Mouse (Mus musculus): Measurements from ENCODE around the gene Olfr1191-ps1. TPM values are rescaled to one million over a fixed set of nuclear protein-coding genes. Genes with fewer than 3 reads are reported as not detected.
"Not testable (repeated sequence)": the region's sequence is repeated elsewhere in the genome, so short reads cannot be mapped to it uniquely, and the experiment has no call there.

The Olfr1191-ps1 gene
- not detected in 2 replicates for polyA plus RNA-seq (2015; fragmentation: Nextera tagmentation; extraction: Ambion mirVana)

- not testable (repeated sequence) for H3K4me3 ChIP-seq (ENCODE audit: low read depth, low read length); H3K4me2 ChIP-seq (ENCODE audit: low read depth, low read length); ATAC-seq (ENCODE audit: low read depth); H3K9me3 ChIP-seq (replicated peaks; ENCODE audit: control insufficient read depth, low read length); H3K4me1 ChIP-seq (ENCODE audit: control insufficient read depth, low read depth, low read length); H3K36me3 ChIP-seq (ENCODE audit: control insufficient read depth, insufficient read depth); H3K27ac ChIP-seq (ENCODE audit: low read length); H3K27me3 ChIP-seq (ENCODE audit: control insufficient read depth, insufficient read depth, low read depth, low read length); H3K9ac ChIP-seq (ENCODE audit: low read depth, low read length)
- WGBS (ENCODE audit: insufficient replicate concordance): 61% methylated on average over 1 of the region's 1 CpGs
Observed at GRCm38 (mm10) chr2:88640242-88640641, at the start of gene Olfr1191-ps1. TSS of gene Olfr1191-ps1 (plus strand) at chr2:88640542.

GRCm38 (mm10) chr2:88648209-88648608, 7.9 kb downstream of the Olfr1191-ps1 start, which contains the start of gene Olfr1192-ps1:
TSS of gene Olfr1192-ps1 (plus strand) at chr2:88648509.
- H3K27me3 ChIP-seq (ENCODE audit: control insufficient read depth, insufficient read depth, low read depth, low read length): no peaks in the 10 kb centered on the region
- WGBS (ENCODE audit: insufficient replicate concordance): 27% methylated on average over 1 of the region's 1 CpGs
- no peaks in the 10 kb centered on the region for H3K9me3 ChIP-seq (replicated peaks; ENCODE audit: control insufficient read depth, low read length)
- no peak within 1 kb of the TSS for H3K9ac ChIP-seq (ENCODE audit: low read depth, low read length)
- no peaks in the 10 kb centered on the region for H3K4me1 ChIP-seq (ENCODE audit: control insufficient read depth, low read depth, low read length)
- no peak within 1 kb of the TSS for H3K27ac ChIP-seq (ENCODE audit: low read length)
- no peak within 1 kb of the TSS for H3K4me3 ChIP-seq (ENCODE audit: low read depth, low read length)
- no peak for ATAC-seq (ENCODE audit: low read depth)
- no peaks in the 10 kb centered on the region for H3K36me3 ChIP-seq (ENCODE audit: control insufficient read depth, insufficient read depth)
- H3K4me2 ChIP-seq (ENCODE audit: low read depth, low read length): no peak within 1 kb of the TSS

DNA sequence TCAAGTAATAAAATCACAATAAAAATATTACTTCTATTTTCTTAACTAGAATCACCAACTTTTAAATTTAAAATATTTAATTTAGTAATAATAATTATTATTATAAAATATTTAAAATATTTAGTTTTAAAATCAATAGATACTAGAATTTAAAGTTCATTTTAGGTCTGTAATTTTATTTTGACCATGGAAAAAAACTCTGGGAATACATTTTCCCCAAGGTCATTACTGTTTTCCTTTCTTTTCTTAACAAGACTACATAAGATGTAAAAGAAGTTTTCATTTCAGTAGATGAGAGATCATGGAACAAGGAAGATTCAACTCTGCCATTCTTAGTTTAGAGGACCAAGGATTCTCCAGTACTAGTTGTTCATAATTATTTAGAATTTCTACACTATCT, 35.0 kb downstream of the Olfr1191-ps1 start, which contains the start of gene Olfr1193:
Olfr1193 (plus strand) TSS at position 301 of the 400 bp plus-strand sequence.
- H3K4me3 ChIP-seq (ENCODE audit: low read depth, low read length); H3K9me3 ChIP-seq (replicated peaks; ENCODE audit: control insufficient read depth, low read length); H3K9ac ChIP-seq (ENCODE audit: low read depth, low read length); ATAC-seq (ENCODE audit: low read depth); H3K27ac ChIP-seq (ENCODE audit: low read length); H3K36me3 ChIP-seq (ENCODE audit: control insufficient read depth, insufficient read depth); H3K27me3 ChIP-seq (ENCODE audit: control insufficient read depth, insufficient read depth, low read depth, low read length); H3K4me2 ChIP-seq (ENCODE audit: low read depth, low read length); H3K4me1 ChIP-seq (ENCODE audit: control insufficient read depth, low read depth, low read length): not testable (repeated sequence)

GRCm38 (mm10) chr2:88689087-88689486, 48.7 kb downstream of the Olfr1191-ps1 start, which contains the start of gene Olfr1195:
TSS of gene Olfr1195 (minus strand) at chr2:88689187.
- Histone ChIP-seq H3K27me3 (ENCODE audit: control insufficient read depth, insufficient read depth, low read depth, low read length) (no peaks in the 10 kb centered on the region), H3K9ac (ENCODE audit: low read depth, low read length) (no peak within 1 kb of the TSS), H3K4me1 (ENCODE audit: control insufficient read depth, low read depth, low read length) (no peaks in the 10 kb centered on the region), H3K4me2 (ENCODE audit: low read depth, low read length) (no peak within 1 kb of the TSS), H3K9me3 (replicated peaks; ENCODE audit: control insufficient read depth, low read length) (no peaks in the 10 kb centered on the region), H3K4me3 (ENCODE audit: low read depth, low read length) (no peak within 1 kb of the TSS), H3K36me3 (ENCODE audit: control insufficient read depth, insufficient read depth) (no peaks in the 10 kb centered on the region), H3K27ac (ENCODE audit: low read length) (no peak within 1 kb of the TSS)
- ATAC-seq (ENCODE audit: low read depth): no peak

Other genes starting within 250 kb of the Olfr1191-ps1 start
- gene Olfr1179, start 234.1 kb upstream of the Olfr1191-ps1 start, polyA plus RNA-seq (2015; fragmentation: Nextera tagmentation; extraction: Ambion mirVana): not detected in 2 replicates
- gene Olfr1180, start 221.4 kb upstream of the Olfr1191-ps1 start, polyA plus RNA-seq (2015; fragmentation: Nextera tagmentation; extraction: Ambion mirVana): not detected in 2 replicates
- not detected in 2 replicates for gene Olfr1181, start 214.4 kb upstream of the Olfr1191-ps1 start, polyA plus RNA-seq (2015; fragmentation: Nextera tagmentation; extraction: Ambion mirVana)
- not detected in 2 replicates for gene Gm13757, start 191.4 kb upstream of the Olfr1191-ps1 start, polyA plus RNA-seq (2015; fragmentation: Nextera tagmentation; extraction: Ambion mirVana)
- not detected in 2 replicates for gene Olfr1183, start 185.7 kb upstream of the Olfr1191-ps1 start, polyA plus RNA-seq (2015; fragmentation: Nextera tagmentation; extraction: Ambion mirVana)
- not detected in 2 replicates for gene Olfr1184, start 156.9 kb upstream of the Olfr1191-ps1 start, polyA plus RNA-seq (2015; fragmentation: Nextera tagmentation; extraction: Ambion mirVana)
- not detected in 2 replicates for gene Olfr1185-ps1, start 147.2 kb upstream of the Olfr1191-ps1 start, polyA plus RNA-seq (2015; fragmentation: Nextera tagmentation; extraction: Ambion mirVana)
- not detected in 2 replicates for gene Olfr1186, start 122.0 kb upstream of the Olfr1191-ps1 start, polyA plus RNA-seq (2015; fragmentation: Nextera tagmentation; extraction: Ambion mirVana)
- gene Olfr1188, start 83.6 kb upstream of the Olfr1191-ps1 start, polyA plus RNA-seq (2015; fragmentation: Nextera tagmentation; extraction: Ambion mirVana): not detected in 2 replicates
- not detected in 2 replicates for gene Olfr1189, start 54.1 kb upstream of the Olfr1191-ps1 start, polyA plus RNA-seq (2015; fragmentation: Nextera tagmentation; extraction: Ambion mirVana)
- not detected in 2 replicates for gene Olfr1192-ps1, start 8.0 kb downstream of the Olfr1191-ps1 start, polyA plus RNA-seq (2015; fragmentation: Nextera tagmentation; extraction: Ambion mirVana)
- not detected in 2 replicates for gene Olfr1193, start 35.1 kb downstream of the Olfr1191-ps1 start, polyA plus RNA-seq (2015; fragmentation: Nextera tagmentation; extraction: Ambion mirVana)
- gene Olfr1195, start 48.6 kb downstream of the Olfr1191-ps1 start, polyA plus RNA-seq (2015; fragmentation: Nextera tagmentation; extraction: Ambion mirVana): not detected in 2 replicates
- not detected in 2 replicates for gene Olfr1196, start 64.1 kb downstream of the Olfr1191-ps1 start, polyA plus RNA-seq (2015; fragmentation: Nextera tagmentation; extraction: Ambion mirVana)
- not detected in 2 replicates for gene Olfr1197, start 91.8 kb downstream of the Olfr1191-ps1 start, polyA plus RNA-seq (2015; fragmentation: Nextera tagmentation; extraction: Ambion mirVana)
- not detected in 2 replicates for gene Olfr1198, start 110.8 kb downstream of the Olfr1191-ps1 start, polyA plus RNA-seq (2015; fragmentation: Nextera tagmentation; extraction: Ambion mirVana)
- gene Olfr1199, start 119.9 kb downstream of the Olfr1191-ps1 start, polyA plus RNA-seq (2015; fragmentation: Nextera tagmentation; extraction: Ambion mirVana): not detected in 2 replicates
- gene Olfr1200, start 129.9 kb downstream of the Olfr1191-ps1 start, polyA plus RNA-seq (2015; fragmentation: Nextera tagmentation; extraction: Ambion mirVana): not detected in 2 replicates
- gene Olfr1201, start 152.5 kb downstream of the Olfr1191-ps1 start, polyA plus RNA-seq (2015; fragmentation: Nextera tagmentation; extraction: Ambion mirVana): not detected in 2 replicates
- not detected in 2 replicates for gene Olfr1202, start 174.0 kb downstream of the Olfr1191-ps1 start, polyA plus RNA-seq (2015; fragmentation: Nextera tagmentation; extraction: Ambion mirVana)
- not detected in 2 replicates for gene Olfr1205, start 189.2 kb downstream of the Olfr1191-ps1 start, polyA plus RNA-seq (2015; fragmentation: Nextera tagmentation; extraction: Ambion mirVana)
- gene Olfr1204, start 208.8 kb downstream of the Olfr1191-ps1 start, polyA plus RNA-seq (2015; fragmentation: Nextera tagmentation; extraction: Ambion mirVana): not detected in 2 replicates
- not detected in 2 replicates for gene Olfr1206, start 222.7 kb downstream of the Olfr1191-ps1 start, polyA plus RNA-seq (2015; fragmentation: Nextera tagmentation; extraction: Ambion mirVana)

Data from liver, embryonic 16.5 days (tissue).